Mouse (Mus musculus) lung, postnatal 36 days (tissue): Measurements from ENCODE around the gene Spata33.
"Not testable (repeated sequence)": the region's sequence is repeated elsewhere in the genome, so short reads cannot be mapped to it uniquely, and the experiment has no call there.

ENCODE experiments used
- DNase-seq: peaks from one replicate; pipeline ENCODE4 v3.0.0; 2022; ENCODE audit warnings: mixed read lengths

Gene Spata33

GRCm38 (mm10) chr8:123233760-123234159 is 21.1 kb downstream of the Spata33 start:
- DNase-seq: no peak

GRCm38 (mm10) chr8:123234918-123235519 is 22.4 kb downstream of the Spata33 start:
- no peak for DNase-seq

GRCm38 (mm10) chr8:123235520-123236497 is 23.2 kb downstream of the Spata33 start, which contains the start of gene Spata2l:
Gene Spata2l, minus strand, starts transcription at chr8:123236233.
- peak; percentile 92 for DNase-seq

GRCm38 (mm10) chr8:123239398-123239797 is 26.8 kb downstream of the Spata33 start:
- no peak for DNase-seq

- no peak for DNase-seq
These were observed 29.7 kb downstream of the Spata33 start for GRCm38 (mm10) chr8:123242107-123242923.

- DNase-seq: no peak
These were observed 30.4 kb downstream of the Spata33 start for GRCm38 (mm10) chr8:123243053-123243452.

GRCm38 (mm10) chr8:123244382-123244781 is 31.8 kb downstream of the Spata33 start:
- DNase-seq: no peak

- no peak for DNase-seq
These were observed 32.9 kb downstream of the Spata33 start for GRCm38 (mm10) chr8:123245543-123245942.

GRCm38 (mm10) chr8:123247748-123248147 is 35.1 kb downstream of the Spata33 start:
- DNase-seq: no peak

- peak; percentile 18 for DNase-seq
These were observed 36.0 kb downstream of the Spata33 start for GRCm38 (mm10) chr8:123248596-123248995.

- no peak for DNase-seq
These were observed 38.3 kb downstream of the Spata33 start for GRCm38 (mm10) chr8:123250940-123251339.

GRCm38 (mm10) chr8:123252925-123253324 is 40.3 kb downstream of the Spata33 start:
- no peak for DNase-seq

GRCm38 (mm10) chr8:123253451-123254098 is 40.9 kb downstream of the Spata33 start:
- peak; percentile 39 for DNase-seq

- DNase-seq: peak; percentile 85
These were observed 41.7 kb downstream of the Spata33 start, which contains the start of the genes Zfp276 and Vps9d1 for GRCm38 (mm10) chr8:123254099-123254885. Gene Zfp276, plus strand, starts transcription at chr8:123254195. Gene Vps9d1, minus strand, starts transcription at chr8:123254348.

- no peak for DNase-seq
These were observed 42.5 kb downstream of the Spata33 start for GRCm38 (mm10) chr8:123255170-123255569.

- no peak for DNase-seq
These were observed 44.5 kb downstream of the Spata33 start for GRCm38 (mm10) chr8:123257114-123257513.

- not testable (repeated sequence) for DNase-seq
These were observed 45.0 kb downstream of the Spata33 start for GRCm38 (mm10) chr8:123257593-123257992.

- no peak for DNase-seq
These were observed 55.5 kb downstream of the Spata33 start for GRCm38 (mm10) chr8:123267926-123268656.

- no peak for DNase-seq
These were observed 58.5 kb downstream of the Spata33 start for GRCm38 (mm10) chr8:123271147-123271546.
